Mouse (Mus musculus) adrenal gland, adult 18-20 months (tissue): ENCODE measurements at regions not wholly inside any gene's neighbourhood (a gene's known extent, or its start where the extent isn't known, plus 50 kb on each side); places are given as distances from the start of the nearest gene placed in this dataset.
A peak's percentile ranks its signal among the peaks of the same experiment; 100 is the strongest.

Experiments used
- DNase-seq, 2 experiments: peaks; one replicate each; pipeline ENCODE4 v3.0.0; 2021 to 2022; ENCODE audit warnings: low spot score in 2 of 2

- no peak for DNase-seq
Observed at GRCm38 (mm10) chr15:102776218-102776850, 54.4 kb upstream of the Calcoco1 start.

GRCm38 (mm10) chr15:102780626-102781025, 58.6 kb upstream of the Calcoco1 start:
- DNase-seq: no peak

GRCm38 (mm10) chr15:102782988-102783799, 61.2 kb upstream of the Calcoco1 start:
- no peak for DNase-seq

- DNase-seq: peak; percentile 62 to 70
Observed at GRCm38 (mm10) chr15:102785055-102785820, 63.3 kb upstream of the Calcoco1 start.

GRCm38 (mm10) chr15:102788846-102789518, 67.0 kb upstream of the Calcoco1 start:
- no peak for DNase-seq

- no peak for DNase-seq
Observed at GRCm38 (mm10) chr15:102797020-102797618, 75.1 kb upstream of the Calcoco1 start.

- DNase-seq: no peak
Observed at GRCm38 (mm10) chr15:102800049-102800448, 78.1 kb upstream of the Calcoco1 start.

GRCm38 (mm10) chr15:102802265-102802813, 80.4 kb upstream of the Calcoco1 start:
- DNase-seq: peak; percentile 16 to 20

- no peak for DNase-seq
Observed at GRCm38 (mm10) chr15:102807353-102807752, 85.4 kb upstream of the Calcoco1 start.

GRCm38 (mm10) chr15:102819181-102819580, 97.2 kb upstream of the Calcoco1 start:
- no peak for DNase-seq

GRCm38 (mm10) chr15:102839688-102840087, 81.2 kb upstream of the Hoxc13 start:
- peak in 1 of 2 experiments; percentile 20 for DNase-seq

GRCm38 (mm10) chr15:102862374-102862773, 58.5 kb upstream of the Hoxc13 start:
- DNase-seq: no peak

- DNase-seq: no peak
Observed at GRCm38 (mm10) chr15:102866788-102867187, 54.1 kb upstream of the Hoxc13 start.
